Mouse (Mus musculus): ENCODE data around the gene Rfc1. TPM values are rescaled to one million over a fixed set of nuclear protein-coding genes. Genes with fewer than 3 reads are reported as not detected.

Rfc1 gene
- total RNA-seq, 2 experiments from 2014 or later = 33.2 to 38.2 TPM

GRCm38 (mm10) chr5:65217305-65218269, 117.9 kb downstream of the Rfc1 start:
- Histone ChIP-seq H3K27ac (peak overlapping the region; percentile 59), H3K4me3 (no peak overlapping the region)
- TF ChIP-seq CTCF (conservative IDR thresholded peaks at IDR 0.05) = no peak
- peak; percentile 19 to 37 for DNase-seq (ENCODE audit: low spot score in 2 of 2)

DNA sequence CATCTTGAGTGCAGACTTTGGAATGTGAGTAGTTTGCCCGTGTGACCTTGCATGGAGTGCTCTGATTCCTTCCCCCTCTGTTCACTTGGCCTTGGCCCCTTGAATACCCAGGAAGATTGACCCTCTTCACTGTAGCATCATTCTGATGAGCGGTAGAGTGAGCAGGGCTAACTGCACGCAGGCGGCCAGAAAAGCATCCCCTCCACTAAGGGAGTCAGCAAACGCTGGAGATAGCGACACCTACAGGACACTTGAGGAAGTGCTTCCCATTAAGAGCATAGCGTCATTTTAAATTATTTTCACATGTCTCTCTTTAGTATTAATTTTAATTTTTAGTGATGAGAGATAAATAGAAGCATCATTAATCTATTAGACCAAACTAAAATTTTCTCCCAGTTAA, 122.1 kb downstream of the Rfc1 start:
- Histone ChIP-seq H3K4me3 (no peak overlapping the region), H3K27ac (no peak overlapping the region)
- peak; percentile 98 for TF ChIP-seq CTCF (conservative IDR thresholded peaks at IDR 0.05)
- DNase-seq (ENCODE audit: low spot score in 2 of 2) = no peak

Other genes with a start within 250 kb of the Rfc1 start
- gene Tmem156, start 243.5 kb downstream of the Rfc1 start, total RNA-seq (2021) = under 1 TPM; 0.39 to 0.44 TPM
- gene Klhl5, start 228.1 kb downstream of the Rfc1 start, total RNA-seq (2021) = 10 to 100 TPM; 53.8 to 62.9 TPM
- 10 to 100 TPM; 22.9 to 23.7 TPM for gene Wdr19, start 136.0 kb downstream of the Rfc1 start, total RNA-seq (2021)
- gene Klb, start 12.6 kb upstream of the Rfc1 start, total RNA-seq (2021) = under 1 TPM; 0.46 to 0.66 TPM
- gene Rpl9, start 55.8 kb upstream of the Rfc1 start, total RNA-seq (2021) = 100 to 1,000 TPM; 705 to 728 TPM
- 10 to 100 TPM; 33.6 to 37.3 TPM for gene Lias, start 55.8 kb upstream of the Rfc1 start, total RNA-seq (2021)
- gene Ugdh, start 100.3 kb upstream of the Rfc1 start, total RNA-seq (2021) = 10 to 100 TPM; 31.8 to 32.7 TPM
- gene Gm43552, start 157.2 kb upstream of the Rfc1 start, total RNA-seq (2021) = 1 to 10 TPM; 4.4 to 5.7 TPM
- gene Smim14, start 201.5 kb upstream of the Rfc1 start, total RNA-seq (2021) = 100 to 1,000 TPM; 149 to 159 TPM
- gene Ube2k, start 201.6 kb upstream of the Rfc1 start, total RNA-seq (2021) = 100 to 1,000 TPM; 121 to 127 TPM

All from layer of hippocampus, adult 2 months (tissue).